In genomic region chr1:69686741-69687075, GRCm38 (mm10) we compare ENCODE assay signal across 8 mouse cellular contexts. TPM values are rescaled to one million over a fixed set of nuclear protein-coding genes. Genes with fewer than 3 reads are reported as not detected.
DNase-seq lines count a peak whose midpoint lies in the region; ATAC-seq and TF ChIP-seq lines count a peak whose summit lies in the region.

No protein-coding gene starts in this region.

- H3K4me1 ChIP-seq in heart, embryonic 16.5 days (ENCODE audit: control insufficient read depth, insufficient read depth, low read length): peaks cover 5% of the 10 kb centered on the region; the same call in 1 of the 2 replicates
- H3K4me1 ChIP-seq in bone marrow, adult 2 months (ENCODE audit: control insufficient read depth, insufficient read depth, low read length): no peaks in the 10 kb centered on the region; the same call in 1 of the 2 replicates
- H3K4me1 ChIP-seq in hindbrain, embryonic 12.5 days: peaks cover 9% of the 10 kb centered on the region; the same call in 1 of the 2 replicates
- peaks cover 25% of the 10 kb centered on the region for H3K4me1 ChIP-seq in midbrain, embryonic 10.5 days

- no peak for TF ChIP-seq CTCF in bone marrow, adult 2 months (IDR thresholded peaks at IDR 0.05; ENCODE audit: control insufficient read depth, insufficient read depth, low read length)

- no peak for ATAC-seq in heart, embryonic 16.5 days (replicated peaks; ENCODE audit: extremely low read depth, insufficient read depth, low FRiP score)
- ATAC-seq in hindbrain, embryonic 12.5 days (ENCODE audit: low FRiP score): peak; percentile 20

- no peaks in the 10 kb centered on the region for H3K36me3 ChIP-seq in heart, embryonic 16.5 days (ENCODE audit: control insufficient read depth, insufficient read depth)
- no peaks in the 10 kb centered on the region for H3K36me3 ChIP-seq in hindbrain, embryonic 12.5 days
- no peaks in the 10 kb centered on the region for H3K36me3 ChIP-seq in midbrain, embryonic 10.5 days

- peak overlapping the region; percentile 92 for H3K9ac ChIP-seq in heart, embryonic 16.5 days (ENCODE audit: low read length)
- peak overlapping the region; percentile 75 for H3K9ac ChIP-seq in hindbrain, embryonic 12.5 days

- no peaks in the 10 kb centered on the region for H3K27me3 ChIP-seq in heart, embryonic 16.5 days (ENCODE audit: control insufficient read depth, insufficient read depth, low read length)
- H3K27me3 ChIP-seq in hindbrain, embryonic 12.5 days: no peaks in the 10 kb centered on the region
- no peaks in the 10 kb centered on the region for H3K27me3 ChIP-seq in midbrain, embryonic 10.5 days (ENCODE audit: low read depth, poor library complexity, severe bottlenecking)

- no peak for DNase-seq in heart, postnatal 10 days
- DNase-seq in midbrain, embryonic 10.5 days (ENCODE audit: low spot score): no peak
- DNase-seq in layer of hippocampus, adult 8-10 months (ENCODE audit: low spot score in 2 of 2): no peak
- no peak for DNase-seq in right cerebral cortex, adult 2 months (ENCODE audit: low spot score in 2 of 2)
- no peak for DNase-seq in left cerebral cortex, postnatal 25 days (ENCODE audit: low spot score in 2 of 2)

- peak overlapping the region; percentile 93 for H3K4me3 ChIP-seq in heart, embryonic 16.5 days (ENCODE audit: low read length)
- H3K4me3 ChIP-seq in bone marrow, adult 2 months (replicated peaks; ENCODE audit: control insufficient read depth, low read depth, low read length): peak overlapping the region; percentile 71
- peak overlapping the region; percentile 76 for H3K4me3 ChIP-seq in hindbrain, embryonic 12.5 days
- H3K4me3 ChIP-seq in midbrain, embryonic 10.5 days: peak overlapping the region; percentile 79

- WGBS in heart, embryonic 16.5 days: under 1% methylated on average over 6 of the region's 6 CpGs
- 0% methylated on average over 6 of the region's 6 CpGs for WGBS in bone marrow, adult 2 months
- WGBS in hindbrain, embryonic 12.5 days: under 1% methylated on average over 6 of the region's 6 CpGs
- 1% methylated on average over 6 of the region's 6 CpGs for WGBS in midbrain, embryonic 10.5 days

- peak overlapping the region; percentile 96 for H3K27ac ChIP-seq in heart, embryonic 16.5 days (ENCODE audit: low read length)
- 0 out of 2 replicates have a peak overlapping the region, but pooled peaks have one; percentile 17 for H3K27ac ChIP-seq in bone marrow, adult 2 months (ENCODE audit: control insufficient read depth, insufficient read depth, low read depth, low read length, poor library complexity)
- H3K27ac ChIP-seq in hindbrain, embryonic 12.5 days: peak overlapping the region; percentile 85
- H3K27ac ChIP-seq in midbrain, embryonic 10.5 days (replicated peaks): peak overlapping the region; percentile 96

- no peaks in the 10 kb centered on the region for H3K9me3 ChIP-seq in heart, embryonic 16.5 days (replicated peaks; ENCODE audit: control insufficient read depth, low read length)
- no peaks in the 10 kb centered on the region for H3K9me3 ChIP-seq in hindbrain, embryonic 12.5 days (replicated peaks)
- H3K9me3 ChIP-seq in midbrain, embryonic 10.5 days (replicated peaks): no peaks in the 10 kb centered on the region

- TF ChIP-seq POLR2A in bone marrow, adult 2 months (IDR thresholded peaks at IDR 0.05; ENCODE audit: borderline replicate concordance, control insufficient read depth, low read depth, low read length): no peak

- peak overlapping the region; percentile 85 for H3K4me2 ChIP-seq in heart, embryonic 16.5 days (ENCODE audit: low read depth, low read length)
- H3K4me2 ChIP-seq in hindbrain, embryonic 12.5 days (replicated peaks): peak overlapping the region; percentile 73

- intact Hi-C loops in heart, postnatal 10 days (cut with DNase I): loop anchor here (5.0 kb wide), 1 partner anchor 444 kb away; no protein-coding TSS in a partner anchor
- intact Hi-C loops in left cerebral cortex, postnatal 25 days (cut with DNase I): loop anchor here (2.0 to 5.0 kb wide), 2 partner anchors 354 to 444 kb away; no protein-coding TSS in a partner anchor

RNA-seq across cellular contexts. Expression of gene Ikzf2, which starts 0.3 kb away (rescaled TPM):
- polyA plus RNA-seq in heart, embryonic 16.5 days (2015; fragmentation: Nextera tagmentation; extraction: Ambion mirVana): 3.1 and 4.6 TPM in 2 replicates
- total RNA-seq in heart, postnatal 10 days (2021): 1 to 10 TPM; 2.8 to 5.4 TPM
- polyA plus RNA-seq in bone marrow, adult 2 months (2011; ENCODE audit: insufficient read depth, insufficient read length, low replicate concordance, missing spikeins): 0.92 and 1.4 TPM in 2 replicates
- polyA plus RNA-seq in hindbrain, embryonic 12.5 days (2016; fragmentation: Nextera tagmentation; extraction: Ambion mirVana): 4.0 and 6.2 TPM in 2 replicates
- 6.1 and 6.5 TPM in 2 replicates for polyA plus RNA-seq in midbrain, embryonic 10.5 days (2016; fragmentation: Nextera tagmentation; extraction: Ambion mirVana)
- total RNA-seq in layer of hippocampus, adult 8-10 months (2022): 10 to 100 TPM in 2 of 4 experiments, 1 to 10 TPM in 2; 6.6 to 16.7 (median 11.8) TPM
- total RNA-seq in left cerebral cortex, postnatal 25 days (2021): 1 to 10 TPM; 3.7 to 7.9 TPM

Comparison
In these comparisons a context has a peak if more than half of its experiments do, and no peak if none do; other contexts are left out.
1. H3K27ac ChIP-seq: peak in every context shown above with its lines; median percentile 96 in heart, embryonic 16.5 days; 96 in midbrain, embryonic 10.5 days; 85 in hindbrain, embryonic 12.5 days; 17 in bone marrow, adult 2 months.